28 mouse cellular contexts compared by ENCODE assay signal in the genomic region with DNA sequence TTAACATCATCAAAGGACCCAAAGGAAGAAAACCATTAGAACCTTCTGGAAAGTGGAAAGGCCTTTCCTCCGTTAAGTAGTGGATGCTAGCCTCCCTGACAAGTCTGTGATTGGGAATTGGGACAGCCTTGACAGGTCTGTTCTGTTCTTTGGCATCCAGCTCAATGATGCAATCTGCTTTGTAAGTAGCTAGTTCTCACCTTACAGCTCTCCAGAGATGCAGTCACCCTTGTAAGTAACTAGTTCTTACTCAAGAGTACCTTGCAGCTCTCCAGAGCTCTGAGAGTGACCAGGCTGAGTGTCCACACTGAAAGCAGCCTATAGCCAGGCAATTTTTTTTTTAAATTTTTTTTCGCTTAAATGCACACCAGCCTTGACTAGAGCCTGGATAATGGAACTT. TPM values are rescaled to one million over a fixed set of nuclear protein-coding genes. Genes with fewer than 3 reads are reported as not detected.
DNase-seq lines count a peak whose midpoint lies in the region; ATAC-seq and TF ChIP-seq lines count a peak whose summit lies in the region.
"Had no signal": no experiment of that assay in that cellular context is flagged by ENCODE, and none has a peak within 500 bp of the region (broad histone marks: within the 10 kb centered on the region; RNA-seq: fewer than 3 reads in every experiment).

No protein-coding gene starts in this region.

- H3K27me3 ChIP-seq in forebrain, embryonic 15.5 days: no peaks in the 10 kb centered on the region
- H3K27me3 ChIP-seq in forebrain, embryonic 10.5 days (ENCODE audit: poor library complexity, severe bottlenecking): no peaks in the 10 kb centered on the region
- H3K27me3 ChIP-seq in lung, postnatal 0 days (replicated peaks; ENCODE audit: insufficient read depth, low read length): no peaks in the 10 kb centered on the region
- H3K27me3 ChIP-seq in limb, embryonic 14.5 days (ENCODE audit: control insufficient read depth, insufficient read depth, low read length): no peaks in the 10 kb centered on the region
- H3K27me3 ChIP-seq: CH12.LX; embryonic facial prominence, embryonic 12.5 days; embryonic facial prominence, embryonic 15.5 days; forebrain, embryonic 13.5 days; hindbrain, embryonic 13.5 days; intestine, embryonic 15.5 days had no signal

- no peaks in the 10 kb centered on the region for H3K36me3 ChIP-seq in forebrain, embryonic 15.5 days
- H3K36me3 ChIP-seq in forebrain, embryonic 10.5 days (replicated peaks): no peaks in the 10 kb centered on the region
- no peaks in the 10 kb centered on the region for H3K36me3 ChIP-seq in lung, postnatal 0 days (ENCODE audit: insufficient read depth, low read length)
- H3K36me3 ChIP-seq in limb, embryonic 14.5 days (ENCODE audit: control insufficient read depth, insufficient read depth, low read length): no peaks in the 10 kb centered on the region
- H3K36me3 ChIP-seq: embryonic facial prominence, embryonic 12.5 days; embryonic facial prominence, embryonic 15.5 days; G1E; hindbrain, embryonic 10.5 days; hindbrain, embryonic 13.5 days; intestine, embryonic 15.5 days had no signal

- H3K9ac ChIP-seq in forebrain, embryonic 15.5 days (replicated peaks): no peak overlapping the region
- no peak overlapping the region for H3K9ac ChIP-seq in lung, postnatal 0 days (replicated peaks; ENCODE audit: low read depth)
- H3K9ac ChIP-seq in limb, embryonic 14.5 days (ENCODE audit: low read depth, low read length, severe bottlenecking): no peak overlapping the region
- H3K9ac ChIP-seq: embryonic facial prominence, embryonic 12.5 days; embryonic facial prominence, embryonic 15.5 days; forebrain, embryonic 13.5 days; forebrain, postnatal 0 days; hindbrain, embryonic 13.5 days; intestine, embryonic 15.5 days had no signal

- H3K9me3 ChIP-seq in forebrain, embryonic 15.5 days: no peaks in the 10 kb centered on the region
- no peaks in the 10 kb centered on the region for H3K9me3 ChIP-seq in forebrain, embryonic 10.5 days
- H3K9me3 ChIP-seq in lung, postnatal 0 days (ENCODE audit: low read length): no peaks in the 10 kb centered on the region
- H3K9me3 ChIP-seq in limb, embryonic 14.5 days (ENCODE audit: control insufficient read depth, low read length): no peaks in the 10 kb centered on the region
- H3K9me3 ChIP-seq: embryonic facial prominence, embryonic 12.5 days; embryonic facial prominence, embryonic 15.5 days; forebrain, embryonic 13.5 days; hindbrain, embryonic 10.5 days; hindbrain, embryonic 13.5 days; intestine, embryonic 15.5 days had no signal

- no peak for TF ChIP-seq CTCF in lung, postnatal 0 days (IDR thresholded peaks at IDR 0.05)
- no peak for TF ChIP-seq CTCF in brain, embryonic 14.5 days (IDR thresholded peaks at IDR 0.05; ENCODE audit: borderline replicate concordance, extremely low read depth, insufficient read depth, insufficient read length)

- H3K4me2 ChIP-seq in forebrain, embryonic 15.5 days (replicated peaks): no peak overlapping the region
- H3K4me2 ChIP-seq in lung, postnatal 0 days (replicated peaks; ENCODE audit: low read depth, low read length): no peak overlapping the region
- H3K4me2 ChIP-seq in limb, embryonic 14.5 days (replicated peaks; ENCODE audit: low read depth, low read length, severe bottlenecking): no peak overlapping the region
- H3K4me2 ChIP-seq: embryonic facial prominence, embryonic 12.5 days; embryonic facial prominence, embryonic 15.5 days; forebrain, embryonic 13.5 days; heart, embryonic 11.5 days; hindbrain, embryonic 13.5 days; intestine, embryonic 15.5 days had no signal

- WGBS in forebrain, embryonic 15.5 days: 61% methylated on average over 2 of the region's 2 CpGs
- 89% methylated on average over 2 of the region's 2 CpGs for WGBS in forebrain, embryonic 10.5 days
- 60% methylated on average over 2 of the region's 2 CpGs for WGBS in lung, postnatal 0 days
- 66% methylated on average over 2 of the region's 2 CpGs for WGBS in limb, embryonic 14.5 days

- peaks cover 55% of the 10 kb centered on the region for H3K4me1 ChIP-seq in forebrain, embryonic 15.5 days
- peaks cover 22% of the 10 kb centered on the region for H3K4me1 ChIP-seq in forebrain, embryonic 10.5 days
- H3K4me1 ChIP-seq in lung, postnatal 0 days (ENCODE audit: insufficient read depth, low read depth, low read length): no peaks in the 10 kb centered on the region
- H3K4me1 ChIP-seq in limb, embryonic 14.5 days (ENCODE audit: control insufficient read depth, insufficient read depth, low read length): peaks cover 44% of the 10 kb centered on the region
- H3K4me1 ChIP-seq: intestine, embryonic 15.5 days had no signal

- ATAC-seq in forebrain, embryonic 15.5 days (replicated peaks): no peak
- peak; percentile 77 for ATAC-seq in lung, postnatal 0 days
- no peak for ATAC-seq in limb, embryonic 14.5 days (ENCODE audit: low FRiP score, low read depth)
- ATAC-seq: forebrain, embryonic 13.5 days; forebrain, postnatal 0 days; hindbrain, embryonic 16.5 days; intestine, embryonic 15.5 days had no signal

- no peak for DNase-seq in forebrain, embryonic 10.5 days (ENCODE audit: extremely low spot score, low spot score)
- DNase-seq in lung, postnatal 0 days (ENCODE audit: low spot score): peak; percentile 60
- DNase-seq in lung, adult 18-20 months: no peak
- peak; percentile 62 for DNase-seq in brain, embryonic 14.5 days (ENCODE audit: low read depth)
- no peak for DNase-seq in limb, embryonic 14.5 days (ENCODE audit: low spot score)
- DNase-seq in kidney, adult 9 months: no peak
- no peak for DNase-seq in cerebellum, adult 9-10 months
- DNase-seq: adrenal gland, adult 2 months; adrenal gland, postnatal 14 days; B cell, adult 2 months; cerebellum, adult 11-12 months; cerebellum, adult 8-10 months; cerebellum, postnatal 14 days; forebrain, postnatal 0 days; gastrocnemius, adult 2 months; gastrocnemius, postnatal 14 days; heart, postnatal 36 days had no signal

- peak overlapping the region; percentile 44; the same call in 1 of the 2 replicates for H3K27ac ChIP-seq in forebrain, embryonic 15.5 days (replicated peaks)
- H3K27ac ChIP-seq in forebrain, embryonic 10.5 days: no peak overlapping the region
- H3K27ac ChIP-seq in lung, postnatal 0 days (ENCODE audit: low read length): no peak overlapping the region
- H3K27ac ChIP-seq in limb, embryonic 14.5 days (replicated peaks; ENCODE audit: low read depth, low read length): peak overlapping the region; percentile 50; the same call in 1 of the 2 replicates
- H3K27ac ChIP-seq: embryonic facial prominence, embryonic 12.5 days; embryonic facial prominence, embryonic 15.5 days; forebrain, embryonic 13.5 days; gastrocnemius, adult 2 months; hindbrain, embryonic 10.5 days; hindbrain, embryonic 13.5 days; intestine, embryonic 15.5 days had no signal

- H3K4me3 ChIP-seq in forebrain, embryonic 15.5 days: no peak overlapping the region
- no peak overlapping the region for H3K4me3 ChIP-seq in forebrain, embryonic 10.5 days
- no peak overlapping the region for H3K4me3 ChIP-seq in lung, postnatal 0 days (ENCODE audit: low read depth, low read length)
- H3K4me3 ChIP-seq in limb, embryonic 14.5 days (replicated peaks; ENCODE audit: low read length): no peak overlapping the region
- H3K4me3 ChIP-seq: embryonic facial prominence, embryonic 12.5 days; embryonic facial prominence, embryonic 15.5 days; forebrain, embryonic 13.5 days; gastrocnemius, adult 2 months; hindbrain, embryonic 10.5 days; hindbrain, embryonic 13.5 days; intestine, embryonic 15.5 days had no signal

- no peak for TF ChIP-seq POLR2A in brain, embryonic 14.5 days (IDR thresholded peaks at IDR 0.05; ENCODE audit: borderline replicate concordance, extremely low read depth, insufficient read depth, insufficient read length, poor library complexity, severe bottlenecking)
- TF ChIP-seq POLR2A in limb, embryonic 14.5 days (IDR thresholded peaks at IDR 0.05; ENCODE audit: borderline replicate concordance, extremely low read depth, insufficient read depth, insufficient read length): no peak

- TF ChIP-seq EP300 in lung, postnatal 0 days (IDR thresholded peaks at IDR 0.05): no peak

RNA-seq across cellular contexts. Expression of a gene that starts 21.4 kb away (rescaled TPM):
- 119 and 122 TPM in 2 replicates for polyA plus RNA-seq in forebrain, embryonic 15.5 days (2015; fragmentation: Nextera tagmentation; extraction: Ambion mirVana)
- 4.4 and 5.3 TPM in 2 replicates for polyA plus RNA-seq in forebrain, embryonic 10.5 days (2016; fragmentation: Nextera tagmentation; extraction: Ambion mirVana)
- 2.4 and 4.2 TPM in 2 replicates for polyA plus RNA-seq in lung, postnatal 0 days (2015; fragmentation: Nextera tagmentation; extraction: Ambion mirVana)
- polyA plus RNA-seq in brain, embryonic 14.5 days (2012; rRNA removed): 17.5 and 48.1 TPM in 2 replicates
- polyA plus RNA-seq in limb, embryonic 14.5 days (2012; rRNA removed): 22.3 and 25.9 TPM in 2 replicates
- 21.1 and 25.6 TPM in 2 replicates for polyA plus RNA-seq in limb, embryonic 14.5 days (2014; fragmentation: Nextera tagmentation; extraction: Ambion mirVana)
- polyA plus RNA-seq: G1E had no signal

Comparison
In these comparisons a context has a peak if more than half of its experiments do, and no peak if none do; other contexts are left out.
1. H3K27ac ChIP-seq: peak in forebrain, embryonic 15.5 days (single experiment) and limb, embryonic 14.5 days (single experiment); none in forebrain, embryonic 10.5 days (single experiment) and lung, postnatal 0 days (single experiment).
2. DNase-seq: peak in lung, postnatal 0 days (single experiment) and brain, embryonic 14.5 days (single experiment); none in forebrain, embryonic 10.5 days (single experiment), lung, adult 18-20 months (0 of 2), limb, embryonic 14.5 days (single experiment), kidney, adult 9 months (single experiment) and cerebellum, adult 9-10 months (single experiment).